Mouse (Mus musculus) lung, adult 10 weeks (tissue): Measurements from ENCODE around the gene Ap2a1. TPM values are rescaled to one million over a fixed set of nuclear protein-coding genes. Genes with fewer than 3 reads are reported as not detected.

ENCODE experiments used
- polyA plus RNA-seq: library from polyadenylated mRNA; stranded (reverse); fragments of 350-450 nt; fragmentation: Illumina TruSeq; extraction: RNeasy Lipid Tissue Mini Kit (QIAGEN cat#74804); gene quantifications from one replicate; pipeline ENCODE4 v1.2.3, GENCODE M21; 2014; ENCODE audit warnings: low read depth, low replicate concordance; ENCODE audit not compliant: insufficient read depth

Gene Ap2a1
- 23.2 TPM for polyA plus RNA-seq

GRCm38 (mm10) chr7:44929204-44930151 is at the start of gene Ap2a1:
Ap2a1 (minus strand) TSS chr7:44929496.

GRCm38 (mm10) chr7:44974383-44975116 is 45.3 kb upstream of the Ap2a1 start, which contains the start of gene Cpt1c:
Cpt1c (minus strand) TSS chr7:44974851.

DNA sequence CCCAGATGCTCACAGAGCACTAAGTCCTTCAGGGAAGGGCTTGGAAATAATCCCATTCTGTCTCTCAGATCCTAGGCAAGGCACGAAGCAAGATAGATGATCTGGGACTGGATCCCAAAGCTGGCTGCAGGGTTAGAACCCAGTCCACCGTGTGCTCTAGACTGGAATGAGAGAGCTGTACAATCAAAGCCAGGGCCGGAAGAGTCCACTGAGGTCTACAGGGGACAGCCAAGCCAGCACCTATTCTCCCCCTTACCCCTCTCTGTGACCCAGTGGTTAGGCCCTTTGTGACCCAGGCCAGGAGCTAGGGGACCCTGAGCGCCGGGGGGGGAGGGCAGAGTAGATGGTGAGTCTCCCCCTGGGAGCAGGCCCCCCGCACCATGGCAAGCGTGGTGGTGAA is 13.6 kb upstream of the Ap2a1 start, which contains the start of gene Tsks:
TSS of gene Tsks (plus strand) at position 301 of the 400 bp plus-strand sequence.

GRCm38 (mm10) chr7:44895593-44896434 is 33.5 kb downstream of the Ap2a1 start, which contains the start of gene Fuz:
Fuz (plus strand) TSS chr7:44896079.

GRCm38 (mm10) chr7:44892276-44892921 is 36.9 kb downstream of the Ap2a1 start, which contains the start of gene Med25:
Med25 (minus strand) TSS chr7:44892712.

DNA sequence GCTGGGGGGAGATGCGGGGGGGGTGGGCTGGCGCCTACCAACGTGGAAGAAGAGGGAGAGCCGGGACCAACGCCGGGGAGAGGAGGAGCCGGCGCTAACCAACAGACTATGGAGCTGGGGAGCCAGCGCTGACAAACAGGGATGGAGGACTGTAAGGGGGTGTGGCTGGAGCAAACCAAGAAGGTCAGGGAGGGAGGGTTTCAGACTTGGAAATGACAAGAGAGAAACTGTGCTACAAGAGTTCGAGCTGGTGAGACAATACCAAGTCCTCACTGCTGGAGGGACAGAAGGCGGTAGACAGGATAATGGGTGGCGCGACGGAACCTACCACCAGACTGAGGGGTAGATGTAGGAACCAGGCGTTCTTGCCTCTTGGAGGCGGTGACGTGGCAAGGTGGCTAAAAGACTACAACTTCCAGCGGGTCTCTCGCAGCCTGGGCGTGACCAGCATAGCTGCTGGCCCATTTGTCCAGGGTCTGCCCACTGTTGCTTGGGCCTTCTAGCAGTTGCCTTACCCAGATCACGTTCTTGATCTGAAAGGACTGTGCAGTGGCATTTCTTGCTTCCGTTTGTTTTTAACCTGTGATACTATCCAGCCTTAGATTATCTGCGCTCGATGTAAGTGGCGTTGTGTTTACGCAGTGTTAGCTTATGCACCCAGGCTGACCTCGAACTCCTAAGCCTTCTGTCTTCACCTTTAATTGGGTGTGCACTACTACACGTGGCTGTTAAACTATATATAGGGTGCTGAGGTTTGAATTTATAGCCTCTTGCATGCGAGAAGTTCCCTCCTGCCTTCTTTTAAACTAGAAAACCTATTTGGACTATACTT is 59.4 kb downstream of the Ap2a1 start, which contains the start of gene Ptov1:
TSS of gene Ptov1 (minus strand) at position 92 of the 832 bp plus-strand sequence.

DNA sequence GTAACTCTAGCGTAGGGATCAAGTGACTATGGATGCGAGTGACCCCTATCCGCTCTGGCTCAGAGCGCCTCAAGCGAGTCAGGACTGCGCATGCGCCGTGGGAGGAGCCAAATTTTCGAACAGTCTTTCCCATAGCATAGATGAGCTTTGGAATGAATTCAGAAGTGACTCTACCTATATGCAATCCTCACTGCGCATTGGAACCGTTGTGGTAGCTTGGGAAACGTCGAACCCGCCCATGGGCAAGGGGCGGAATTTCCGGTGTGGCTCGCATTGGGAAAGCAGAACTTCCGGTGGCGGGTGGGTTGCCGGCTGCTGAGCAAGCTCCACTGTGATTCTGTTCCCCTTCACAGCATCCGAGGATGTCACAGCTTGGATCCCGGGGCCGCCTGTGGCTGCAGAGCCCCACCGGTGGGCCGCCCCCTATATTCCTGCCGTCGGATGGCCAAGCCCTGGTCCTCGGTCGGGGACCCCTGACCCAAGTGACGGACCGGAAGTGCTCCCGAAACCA is 72.2 kb downstream of the Ap2a1 start, which contains the start of gene Pnkp:
TSS of gene Pnkp (plus strand) at position 98 of the 511 bp plus-strand sequence.

Other genes starting within 250 kb of the Ap2a1 start
- not detected for gene Izumo2, start 220.8 kb downstream of the Ap2a1 start, polyA plus RNA-seq
- 29.2 TPM for gene Vrk3, start 181.1 kb downstream of the Ap2a1 start, polyA plus RNA-seq
- 0.11 TPM for gene Zfp473, start 178.4 kb downstream of the Ap2a1 start, polyA plus RNA-seq
- 14.9 TPM for gene Nup62, start 113.4 kb downstream of the Ap2a1 start, polyA plus RNA-seq
- gene Il4i1, start 113.1 kb downstream of the Ap2a1 start, polyA plus RNA-seq, result 3.1 TPM
- 83.0 TPM for gene Atf5, start 112.8 kb downstream of the Ap2a1 start, polyA plus RNA-seq
- 36.7 TPM for gene Akt1s1, start 80.5 kb downstream of the Ap2a1 start, polyA plus RNA-seq
- gene Tbc1d17, start 80.4 kb downstream of the Ap2a1 start, polyA plus RNA-seq, result 46.8 TPM
- 27.8 TPM for gene Pnkp, start 72.4 kb downstream of the Ap2a1 start, polyA plus RNA-seq
- 127 TPM for gene Ptov1, start 59.7 kb downstream of the Ap2a1 start, polyA plus RNA-seq
- gene Med25, start 36.8 kb downstream of the Ap2a1 start, polyA plus RNA-seq, result 22.3 TPM
- gene Fuz, start 33.4 kb downstream of the Ap2a1 start, polyA plus RNA-seq, result 20.0 TPM
- not detected for gene Tsks, start 13.7 kb upstream of the Ap2a1 start, polyA plus RNA-seq
- 2.5 TPM for gene Cpt1c, start 45.4 kb upstream of the Ap2a1 start, polyA plus RNA-seq
- 126 TPM for gene Prmt1, start 57.1 kb upstream of the Ap2a1 start, polyA plus RNA-seq
- gene Irf3, start 68.2 kb upstream of the Ap2a1 start, polyA plus RNA-seq, result 71.8 TPM
- gene Bcl2l12, start 69.2 kb upstream of the Ap2a1 start, polyA plus RNA-seq, result 14.9 TPM
- 15.5 TPM for gene Scaf1, start 86.9 kb upstream of the Ap2a1 start, polyA plus RNA-seq
- gene Rras, start 88.5 kb upstream of the Ap2a1 start, polyA plus RNA-seq, result 170 TPM
- gene Prr12, start 123.4 kb upstream of the Ap2a1 start, polyA plus RNA-seq, result 10.4 TPM
- 36.8 TPM for gene Nosip, start 132.9 kb upstream of the Ap2a1 start, polyA plus RNA-seq
- 23.4 TPM for gene Prrg2, start 133.2 kb upstream of the Ap2a1 start, polyA plus RNA-seq
- 83.1 TPM for gene Rcn3, start 162.7 kb upstream of the Ap2a1 start, polyA plus RNA-seq
- 91.4 TPM for gene Fcgrt, start 174.4 kb upstream of the Ap2a1 start, polyA plus RNA-seq
- gene Rps11, start 194.9 kb upstream of the Ap2a1 start, polyA plus RNA-seq, result 1,585 TPM
- gene Rpl13a, start 199.3 kb upstream of the Ap2a1 start, polyA plus RNA-seq, result 3,762 TPM
- not detected for gene Gm45713, start 206.7 kb upstream of the Ap2a1 start, polyA plus RNA-seq
- 39.0 TPM for gene Flt3l, start 206.9 kb upstream of the Ap2a1 start, polyA plus RNA-seq
- gene Pih1d1, start 224.8 kb upstream of the Ap2a1 start, polyA plus RNA-seq, result 55.1 TPM
- gene Aldh16a1, start 225.1 kb upstream of the Ap2a1 start, polyA plus RNA-seq, result 21.1 TPM
- gene Slc17a7, start 234.5 kb upstream of the Ap2a1 start, polyA plus RNA-seq, result 1.1 TPM